Mouse (Mus musculus) cerebellum, adult 2 months (tissue): ENCODE measurements around the gene Tspyl3. TPM values are rescaled to one million over a fixed set of nuclear protein-coding genes. Genes with fewer than 3 reads are reported as not detected.

Source experiments
- DNase-seq, 2 experiments: peaks; one replicate each; pipeline ENCODE4 v3.0.0; 2021
- H3K27ac ChIP-seq: fragments of 200-500 bp; 2 replicates; pipeline ENCODE4 v1.5.1; 2012; ENCODE audit warnings: low read length, control low read depth, inconsistent platforms; ENCODE audit not compliant: insufficient read depth
- H3K27me3 ChIP-seq: fragments of 200-500 bp; 2 replicates; pipeline ENCODE4 v1.6.1; 2012; ENCODE audit warnings: inconsistent platforms, mild to moderate bottlenecking, low read length, moderate library complexity; ENCODE audit not compliant: control insufficient read depth, insufficient read depth
- H3K4me1 ChIP-seq: fragments of 200-500 bp; 2 replicates; pipeline ENCODE4 v1.6.1; 2011; ENCODE audit warnings: low read length; ENCODE audit not compliant: control insufficient read depth, insufficient read depth
- H3K4me3 ChIP-seq: fragments of 200-500 bp; replicated peaks from 2 replicates; pipeline ENCODE3; 2011; ENCODE audit warnings: mild to moderate bottlenecking, low read depth, low read length, control low read depth; ENCODE audit not compliant: insufficient read depth
- CTCF ChIP-seq: fragments of 200-500 bp; IDR thresholded peaks from 2 replicates; pipeline ENCODE4 v1.5.1; 2011; ENCODE audit warnings: low read depth, mild to moderate bottlenecking, control low read depth, low read length, moderate library complexity, borderline replicate concordance; ENCODE audit not compliant: insufficient read depth
- POLR2A ChIP-seq: fragments of 200-500 bp; IDR thresholded peaks from 2 replicates; pipeline ENCODE4 v1.6.1; 2011; ENCODE audit warnings: low read length, control low read depth, borderline replicate concordance; ENCODE audit not compliant: insufficient read depth
- WGBS: fragments of 180-500 bp; shearing (Covaris S2); methylation state at CpG from one replicate; pipeline ENCODE4 v1.1.7; 2018; 5-methylcytosine and 5-hydroxymethylcytosine counted together
- polyA plus RNA-seq: library from polyadenylated mRNA; depleted of rRNA; stranded (reverse); fragments of >200 nt; gene quantifications from 2 replicates; pipeline ENCODE4 v1.2.3, GENCODE M21; 2012

The Tspyl3 gene
- polyA plus RNA-seq, 1 experiment = 20.0 TPM

DNA sequence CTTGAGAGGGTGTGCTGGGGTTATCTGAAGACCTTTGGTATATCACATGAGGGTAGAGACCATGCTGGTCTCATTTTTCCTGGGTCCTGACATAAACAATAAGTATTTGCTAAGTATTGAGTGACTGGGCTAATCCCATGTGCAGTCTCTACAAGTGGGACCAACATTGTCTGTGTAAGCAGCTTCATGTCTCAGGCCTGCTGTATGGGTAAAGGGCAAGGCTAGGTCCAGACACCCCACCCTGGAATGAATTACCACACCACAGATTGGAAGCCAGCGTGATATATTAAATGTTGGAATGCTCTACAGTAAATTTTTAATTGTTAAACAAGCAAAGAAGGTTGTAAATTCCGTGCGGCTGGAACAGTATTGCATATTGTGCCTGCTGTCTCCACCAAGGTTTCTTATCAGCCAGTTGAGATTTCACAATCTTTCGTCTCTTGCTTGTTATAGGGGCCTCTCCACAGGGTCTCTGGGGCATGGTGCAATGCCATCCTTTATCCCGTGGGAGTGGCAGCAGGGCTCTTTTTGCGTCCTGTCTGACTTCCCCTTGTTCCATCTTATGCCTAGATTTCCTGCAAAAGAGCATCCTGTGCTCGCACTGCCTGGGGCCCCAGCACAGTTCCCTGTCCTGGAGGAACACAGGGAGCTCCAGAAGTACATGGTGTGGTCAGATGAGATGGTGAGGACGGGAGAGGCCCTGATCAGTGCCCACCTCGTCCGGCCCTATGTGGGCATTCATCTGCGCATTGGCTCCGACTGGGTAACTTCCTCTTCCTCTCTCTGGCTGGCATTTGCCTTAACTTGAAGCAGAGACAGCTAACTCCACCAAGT is 34.0 kb upstream of the Tspyl3 start:
- no peak overlapping the region for H3K4me3 ChIP-seq
- H3K4me1 ChIP-seq = no peaks in the 10 kb centered on the region
- WGBS = 85% methylated on average over 12 of the region's 12 CpGs
- TF ChIP-seq POLR2A (no peak), CTCF (no peak)
- no peaks in the 10 kb centered on the region for H3K27me3 ChIP-seq
- no peak for DNase-seq
- no peak overlapping the region for H3K27ac ChIP-seq

DNA sequence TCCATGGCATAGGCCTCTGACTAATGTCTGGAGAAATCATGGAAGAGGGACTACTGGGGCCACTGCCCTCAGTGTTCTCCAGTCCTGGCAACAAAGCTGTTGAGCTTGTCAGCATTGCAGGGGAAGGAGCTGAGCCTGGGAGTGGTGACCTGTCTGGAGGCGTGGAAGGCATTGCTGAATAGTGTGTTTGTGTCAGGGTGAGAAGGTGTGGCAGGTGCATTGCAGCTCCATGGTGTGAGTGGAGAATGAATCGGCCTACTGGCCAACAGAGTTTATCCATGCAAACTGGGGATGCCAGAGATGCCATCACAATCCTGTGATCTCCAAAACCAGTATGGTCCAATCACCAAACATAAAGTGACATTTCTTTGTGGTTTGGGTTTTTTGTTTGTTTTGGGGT is 31.4 kb upstream of the Tspyl3 start:
- H3K27me3 ChIP-seq = no peaks in the 10 kb centered on the region
- WGBS = 93% methylated on average over 2 of the region's 2 CpGs
- TF ChIP-seq CTCF (no peak), POLR2A (no peak)

DNA sequence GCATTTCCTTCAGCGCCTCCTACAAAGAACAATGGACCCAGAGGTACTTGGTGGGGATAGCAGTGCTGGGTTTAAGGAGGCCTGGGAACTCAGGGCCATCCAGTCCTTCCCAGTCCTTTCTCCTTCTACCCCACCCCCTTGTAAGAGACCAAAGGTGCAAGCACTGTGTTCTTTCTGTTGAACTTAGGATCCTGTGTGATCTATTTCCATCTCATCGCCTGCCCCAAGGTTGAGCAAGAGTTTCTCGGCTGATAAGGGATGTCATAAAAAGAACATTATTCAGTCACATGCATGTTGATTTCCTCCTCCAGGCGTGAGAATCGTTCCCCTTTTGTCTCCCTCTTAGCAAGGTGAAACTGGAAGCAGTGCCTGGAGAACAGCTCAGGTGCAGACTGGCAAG is 24.5 kb upstream of the Tspyl3 start:
- H3K4me3 ChIP-seq = no peak overlapping the region
- no peaks in the 10 kb centered on the region for H3K4me1 ChIP-seq
- H3K27ac ChIP-seq = no peak overlapping the region
- WGBS = 89% methylated on average over 5 of the region's 5 CpGs
- no peak for TF ChIP-seq CTCF
- no peak for TF ChIP-seq POLR2A
- H3K27me3 ChIP-seq = no peaks in the 10 kb centered on the region
- DNase-seq = no peak

More for the DNA sequence above, 31.4 kb upstream of the Tspyl3 start:
- H3K4me1 ChIP-seq = no peaks in the 10 kb centered on the region
- no peak overlapping the region for H3K27ac ChIP-seq
- H3K4me3 ChIP-seq = no peak overlapping the region
- no peak for DNase-seq

GRCm38 (mm10) chr2:153242156-153242555 is 16.9 kb upstream of the Tspyl3 start:
- DNase-seq = no peak
- no peak for TF ChIP-seq POLR2A
- no peak for TF ChIP-seq CTCF
- Histone ChIP-seq H3K4me3 (peak overlapping the region; percentile 95), H3K27me3 (no peaks in the 10 kb centered on the region; the same call in 1 of the 2 replicates), H3K4me1 (no peaks in the 10 kb centered on the region; the same call in 1 of the 2 replicates), H3K27ac (no peak overlapping the region)
- WGBS = 62% methylated on average over 6 of the region's 6 CpGs

- DNase-seq = peak; percentile 89 to 93
- under 1% methylated on average over 70 of the region's 72 CpGs for WGBS
- 0 out of 2 replicates have a peak, but pooled peaks have one; percentile 2 for TF ChIP-seq CTCF
- 0 out of 2 replicates have a peak, but pooled peaks have one; percentile 6 for TF ChIP-seq POLR2A
These were observed 16.2 kb upstream of the Tspyl3 start, which contains the start of the genes Plagl2 and Pofut1 for GRCm38 (mm10) chr2:153241250-153242014. Plagl2 (minus strand) TSS chr2:153241426. Pofut1 (plus strand) TSS chr2:153241533.

GRCm38 (mm10) chr2:153240701-153241235 is 15.5 kb upstream of the Tspyl3 start:
- WGBS = under 1% methylated on average over 28 of the region's 33 CpGs
- Histone ChIP-seq H3K27me3 (no peaks in the 10 kb centered on the region; the same call in 1 of the 2 replicates), H3K4me1 (no peaks in the 10 kb centered on the region; the same call in 1 of the 2 replicates), H3K4me3 (peak overlapping the region; percentile 94), H3K27ac (peak overlapping the region; percentile 43; the same call in 1 of the 2 replicates)
- TF ChIP-seq POLR2A = no peak
- no peak for TF ChIP-seq CTCF
- peak in 1 of 2 experiments; percentile 26 for DNase-seq

More at GRCm38 (mm10) chr2:153241250-153242014, 16.2 kb upstream of the Tspyl3 start, which contains the start of the genes Plagl2 and Pofut1:
- Histone ChIP-seq H3K27ac (peak within 1 kb of the TSS; percentile 43; the same call in 1 of the 2 replicates), H3K4me1 (no peaks in the 10 kb centered on the region; the same call in 1 of the 2 replicates), H3K27me3 (no peaks in the 10 kb centered on the region; the same call in 1 of the 2 replicates), H3K4me3 (peak within 1 kb of the TSS; percentile 95)

- H3K4me1 ChIP-seq = no peaks in the 10 kb centered on the region; the same call in 1 of the 2 replicates
- H3K4me3 ChIP-seq = peak overlapping the region; percentile 94
- no peaks in the 10 kb centered on the region; the same call in 1 of the 2 replicates for H3K27me3 ChIP-seq
- no peak for DNase-seq
- WGBS = 5% methylated on average over 22 of the region's 22 CpGs
- H3K27ac ChIP-seq = no peak overlapping the region
- TF ChIP-seq POLR2A (no peak), CTCF (no peak)
These were observed 14.7 kb upstream of the Tspyl3 start for GRCm38 (mm10) chr2:153239860-153240480.
